Mouse (Mus musculus) B cell, adult 2 months (primary cell): ENCODE data around the gene 6030468B19Rik.
A peak's percentile ranks its signal among the peaks of the same experiment; 100 is the strongest.
"Not testable (repeated sequence)": the region's sequence is repeated elsewhere in the genome, so short reads cannot be mapped to it uniquely, and the experiment has no call there.

Experiments used
- DNase-seq, 2 experiments: peaks; one replicate each; pipeline ENCODE4 v3.0.0; 2022

The 6030468B19Rik gene

DNA sequence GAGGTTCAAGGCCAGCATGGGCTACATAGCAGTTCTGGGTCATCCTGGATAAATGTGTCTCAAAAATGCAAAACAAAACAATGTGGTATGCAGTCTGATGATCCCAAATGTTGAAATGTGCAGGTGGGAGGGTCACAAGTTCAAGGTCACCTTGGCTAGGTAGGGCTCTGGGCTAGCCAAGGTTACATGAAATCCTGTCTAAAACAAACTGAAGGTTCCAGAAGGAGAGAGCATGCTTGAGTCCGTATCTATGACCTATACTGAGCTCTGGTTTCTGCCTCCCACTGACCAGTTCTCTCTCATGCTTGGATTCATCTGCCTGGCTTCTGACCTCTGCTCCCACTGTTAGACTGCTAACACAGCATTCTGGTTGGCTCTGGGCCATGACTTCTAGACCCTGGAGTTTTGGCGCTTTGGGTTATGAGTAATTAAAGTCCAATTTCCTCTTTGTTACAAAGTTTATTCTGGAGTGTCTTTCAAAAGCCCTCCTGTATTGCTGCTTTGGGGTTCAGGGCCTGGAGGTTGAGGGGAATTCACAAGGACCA is 32.3 kb downstream of the 6030468B19Rik start:
- DNase-seq, result no peak

DNA sequence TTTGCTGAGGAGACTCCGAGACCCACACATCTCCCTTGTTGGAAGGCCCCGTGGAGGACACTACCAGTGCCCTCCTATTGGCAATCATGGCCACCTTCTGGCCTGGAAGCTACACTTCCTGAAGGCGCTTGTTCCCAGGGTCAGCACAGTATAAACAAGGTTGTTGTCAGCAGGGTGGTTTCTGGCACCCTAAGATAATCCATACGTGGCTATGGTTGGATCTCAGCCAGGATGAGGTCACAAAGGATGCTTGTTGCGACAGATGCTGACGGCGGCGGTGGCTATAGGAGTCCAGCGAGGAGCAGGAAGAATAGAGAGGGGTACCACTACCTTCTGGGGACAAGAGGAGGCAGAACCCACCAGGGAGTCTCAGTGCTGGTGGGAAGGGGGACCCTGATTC is 32.9 kb downstream of the 6030468B19Rik start:
- DNase-seq, result no peak

DNA sequence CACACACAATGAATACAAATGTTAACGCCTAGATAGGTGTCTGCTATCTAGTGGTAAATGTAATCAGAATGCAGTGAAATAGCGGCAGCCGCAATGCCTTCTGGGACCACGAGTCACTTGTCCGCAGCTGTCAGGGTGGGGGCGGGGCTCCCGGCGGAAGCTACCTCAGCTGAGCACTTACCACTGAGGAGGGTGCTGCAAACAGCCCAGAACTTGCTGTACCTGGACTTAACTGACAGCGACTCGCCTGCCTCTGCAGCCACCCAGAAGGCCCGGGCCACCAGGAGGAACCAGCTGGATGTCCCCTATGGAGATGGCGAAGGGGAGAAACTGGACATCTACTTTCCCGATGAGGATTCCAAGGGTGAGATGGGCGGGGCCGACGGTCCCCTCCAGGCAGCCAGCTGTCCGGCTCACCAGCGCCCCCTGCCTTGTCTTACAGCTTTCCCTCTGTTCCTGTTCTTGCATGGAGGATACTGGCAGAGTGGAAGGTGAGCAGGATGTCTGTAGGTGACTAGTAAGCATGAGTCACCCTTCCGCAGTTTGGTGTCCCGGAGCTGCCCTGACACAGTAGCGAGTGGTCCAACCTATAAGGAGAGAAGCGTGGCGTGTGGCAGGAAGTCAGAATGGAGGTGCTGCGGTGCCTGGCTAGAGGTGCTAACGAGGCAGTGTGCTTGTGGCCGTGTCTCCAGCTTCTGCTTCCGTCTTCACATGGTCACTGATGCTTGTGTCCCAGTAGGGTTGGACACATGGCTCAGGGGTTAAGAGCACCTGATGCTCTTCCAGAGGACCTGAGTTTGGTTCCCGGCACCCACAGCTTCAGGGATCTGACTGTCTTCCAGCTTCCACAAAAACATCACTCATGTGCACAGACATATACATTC is 34.9 kb downstream of the 6030468B19Rik start:
- DNase-seq, result peak; percentile 94 to 95

DNA sequence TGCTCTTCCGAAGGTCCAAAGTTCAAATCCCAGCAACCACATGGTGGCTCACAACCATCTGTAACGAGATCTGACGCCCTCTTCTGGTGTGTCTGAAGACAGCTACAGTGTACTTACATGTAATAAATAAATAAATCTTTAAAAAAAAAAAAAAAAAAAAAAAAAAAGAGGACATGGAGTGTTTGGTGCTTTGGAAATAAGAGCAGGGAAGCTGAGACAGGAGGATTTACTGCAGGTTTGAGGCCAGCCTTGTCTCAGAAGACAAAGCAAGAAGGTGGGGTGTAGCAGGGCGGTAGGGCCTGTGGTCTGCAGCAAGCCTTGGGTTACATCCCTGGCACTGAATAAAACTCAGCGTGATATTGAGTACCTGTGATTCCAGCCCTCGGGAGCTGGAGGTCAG is 36.0 kb downstream of the 6030468B19Rik start:
- DNase-seq, result not testable (repeated sequence)

- DNase-seq, result no peak
Measured at GRCm38 (mm10) chr11:117834086-117834485, 36.6 kb downstream of the 6030468B19Rik start.

DNA sequence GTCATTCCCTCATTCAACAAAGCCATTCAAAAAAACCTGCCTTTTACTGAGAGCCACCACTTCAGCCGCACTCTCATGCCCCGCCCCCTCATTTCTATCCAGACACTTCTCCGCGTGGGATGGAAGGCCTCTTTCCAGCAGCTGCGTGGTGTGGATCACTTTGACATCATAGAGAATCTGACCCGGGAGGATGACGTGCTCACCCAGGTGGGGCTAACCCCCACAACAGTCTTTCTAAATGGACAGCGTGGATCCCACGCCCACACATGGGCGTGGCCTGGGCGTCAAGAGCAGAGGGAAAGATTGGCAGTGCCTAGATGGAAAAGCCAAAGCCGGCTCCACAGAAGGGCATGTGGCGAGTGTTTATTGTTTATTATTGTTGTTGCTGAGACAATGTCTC is 38.8 kb downstream of the 6030468B19Rik start:
- no peak for DNase-seq

GRCm38 (mm10) chr11:117838572-117838971 is 41.1 kb downstream of the 6030468B19Rik start:
- no peak for DNase-seq

DNA sequence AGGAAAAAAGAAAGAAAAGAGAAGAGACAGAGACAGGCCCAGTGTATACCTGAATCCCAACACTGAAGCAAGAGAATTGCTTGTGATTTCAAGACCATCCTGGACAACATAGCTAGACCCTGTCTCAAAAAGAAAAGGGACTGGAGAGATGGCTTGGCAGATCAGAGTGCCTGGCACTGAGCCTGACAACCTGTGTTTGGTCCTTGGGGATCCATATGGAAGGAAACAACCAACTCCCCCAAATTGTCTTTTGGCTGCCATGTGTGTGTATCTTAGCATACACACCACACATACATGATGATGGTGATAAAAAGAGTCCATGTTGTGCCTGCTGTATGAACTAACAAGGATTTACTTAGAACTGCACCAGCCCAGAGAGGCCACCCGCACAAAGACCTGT is 41.6 kb downstream of the 6030468B19Rik start:
- DNase-seq, result no peak

- DNase-seq, result no peak
Measured at GRCm38 (mm10) chr11:117840910-117841309, 43.5 kb downstream of the 6030468B19Rik start.

DNA sequence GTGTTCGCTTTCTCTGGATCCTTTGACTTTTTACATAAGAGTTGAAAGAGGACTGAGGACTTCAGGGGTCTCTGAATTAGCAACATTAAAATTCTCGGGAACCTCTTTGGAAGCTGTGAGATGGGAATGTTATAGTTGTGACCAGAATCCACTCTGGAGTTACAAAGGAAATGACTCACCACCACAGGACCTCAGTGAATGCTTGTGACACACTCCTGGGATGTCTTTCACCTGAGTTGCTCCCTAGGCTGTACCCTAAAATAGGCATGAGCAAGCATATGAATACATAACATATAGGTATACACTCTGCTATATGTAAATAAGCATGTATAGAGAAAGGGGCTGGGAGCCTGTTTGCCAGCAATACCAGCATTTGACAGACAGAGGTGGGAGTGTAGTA is 46.0 kb downstream of the 6030468B19Rik start:
- no peak for DNase-seq

DNA sequence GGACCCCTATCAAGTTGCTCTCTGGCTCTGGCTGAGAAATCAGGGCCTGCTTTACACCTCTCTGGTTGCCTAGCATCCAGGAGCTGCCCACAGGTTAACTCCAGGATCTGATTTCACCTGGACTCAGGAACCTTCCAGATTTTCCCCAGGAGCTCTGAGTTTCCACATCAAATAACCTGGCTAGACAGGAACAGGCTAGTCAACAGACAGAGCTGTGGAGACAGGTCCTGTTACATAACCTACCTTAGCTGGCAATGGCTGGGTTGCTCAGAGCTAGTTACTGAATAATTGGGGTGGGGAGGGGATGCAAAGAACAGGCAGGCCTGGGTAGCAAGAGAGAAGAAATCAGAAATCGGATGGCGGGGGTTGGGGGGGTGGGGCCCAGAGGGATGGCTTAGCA is 47.5 kb downstream of the 6030468B19Rik start:
- no peak for DNase-seq

DNA sequence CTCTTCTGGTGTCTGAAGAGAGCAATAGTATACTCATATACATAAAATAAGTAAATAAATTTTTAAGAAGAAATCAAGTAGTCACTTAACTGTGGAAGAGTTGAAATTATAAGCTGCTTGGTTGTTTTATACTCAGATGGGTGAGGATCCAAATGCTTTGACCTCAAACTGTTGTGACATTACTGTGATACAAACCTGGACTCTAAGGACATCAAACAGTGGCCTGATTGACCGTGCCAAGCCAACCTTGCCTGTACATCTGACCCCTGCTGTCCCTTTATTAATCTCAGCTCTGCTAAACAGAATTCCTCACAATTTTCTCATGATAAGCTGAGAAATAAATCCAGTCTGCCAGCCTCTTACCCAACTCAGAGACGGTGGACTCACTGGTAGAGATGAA is 48.2 kb downstream of the 6030468B19Rik start:
- no peak for DNase-seq

GRCm38 (mm10) chr11:117846640-117847039 is 49.2 kb downstream of the 6030468B19Rik start:
- peak in 1 of 2 experiments; percentile 40 for DNase-seq

DNA sequence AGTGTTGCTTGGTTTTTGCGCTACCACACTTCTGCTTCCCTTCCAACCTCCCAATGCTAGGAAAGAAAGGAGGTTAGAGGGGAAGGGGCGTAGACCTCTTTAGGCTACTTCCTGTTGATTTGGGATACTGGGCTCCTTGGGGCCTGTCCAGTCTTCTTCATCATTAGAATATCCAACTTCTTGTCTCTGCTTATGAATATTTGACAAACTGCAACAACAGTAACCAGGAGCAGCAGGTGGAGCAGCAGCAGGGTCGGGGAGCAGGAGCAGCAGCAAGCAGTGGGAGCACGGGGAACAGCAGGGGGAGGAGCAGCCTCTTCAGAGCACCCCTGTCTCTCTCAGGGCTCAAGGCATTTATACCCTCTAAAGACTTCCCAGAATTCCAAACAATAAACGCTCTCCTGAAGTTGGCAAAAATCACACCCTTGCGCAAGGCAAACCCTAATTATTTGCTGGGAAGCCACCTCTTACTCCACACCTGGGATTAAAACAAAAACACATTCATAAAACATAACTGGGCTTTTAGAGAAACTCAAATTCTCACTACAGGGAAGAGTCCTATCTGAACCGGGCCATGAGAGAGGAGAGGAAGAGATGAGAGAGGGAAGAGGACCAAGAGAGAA is 50.2 kb downstream of the 6030468B19Rik start:
- DNase-seq, result no peak

DNA sequence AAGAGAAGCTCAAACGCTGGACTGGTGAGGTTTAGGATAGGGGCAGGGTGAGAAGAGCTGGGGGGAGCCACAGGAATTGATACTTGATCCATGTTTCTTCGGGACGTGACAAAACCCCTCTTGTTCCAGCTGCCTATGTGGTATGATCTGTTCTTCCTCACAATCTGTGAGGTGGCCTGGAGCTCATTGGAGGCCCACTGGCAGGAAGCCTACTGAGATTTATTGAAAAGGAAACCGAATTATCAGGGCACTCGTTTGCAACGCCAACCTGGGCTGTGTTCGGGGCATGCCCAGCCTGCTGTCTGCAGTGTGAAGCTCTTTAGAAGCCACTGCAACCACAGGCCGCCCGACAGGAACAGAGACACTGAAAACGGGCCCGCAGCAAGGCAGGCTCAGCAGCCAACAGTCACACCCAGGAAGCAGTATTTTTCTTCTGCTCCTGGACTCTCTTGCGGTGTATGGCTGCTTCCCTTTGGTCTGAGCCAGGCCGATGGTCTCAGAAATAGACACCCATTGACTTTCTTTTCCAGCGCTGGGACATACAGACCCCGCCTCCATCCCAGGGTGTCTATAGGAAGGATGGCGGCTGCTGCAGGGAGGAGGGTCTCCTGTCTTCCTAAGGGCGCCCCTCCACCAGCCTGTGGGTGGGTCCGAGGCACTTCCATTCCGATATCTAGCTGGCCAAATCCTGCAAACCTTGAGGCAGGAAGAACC is 51.0 kb downstream of the 6030468B19Rik start:
- DNase-seq, result peak in 1 of 2 experiments; percentile 52

GRCm38 (mm10) chr11:117848985-117849671 is 51.7 kb downstream of the 6030468B19Rik start, which contains the start of gene Birc5:
Birc5 (plus strand) TSS chr11:117849251.
- peak; percentile 99 for DNase-seq

GRCm38 (mm10) chr11:117852875-117853274 is 55.4 kb downstream of the 6030468B19Rik start:
- no peak for DNase-seq

DNA sequence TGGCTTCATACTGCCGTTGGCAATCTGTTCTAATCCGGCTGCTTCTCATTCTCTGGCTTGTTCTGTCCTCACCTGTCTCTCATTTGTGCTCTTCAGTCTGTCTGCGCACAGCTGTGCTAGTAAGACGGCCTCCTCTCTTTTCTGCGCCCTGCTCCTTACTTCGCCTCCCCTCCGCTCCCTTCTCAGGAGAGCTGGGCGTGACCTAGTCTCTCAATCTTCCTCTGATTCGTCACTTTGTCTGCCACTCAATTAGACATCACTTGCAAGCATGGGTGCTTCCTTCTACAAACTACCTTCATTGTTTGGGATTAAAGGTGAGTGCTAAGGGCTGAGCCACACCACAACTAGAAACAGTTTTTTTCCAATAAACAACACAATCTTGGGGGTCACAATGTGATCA is 56.8 kb downstream of the 6030468B19Rik start:
- DNase-seq, result no peak

- no peak for DNase-seq
Measured at GRCm38 (mm10) chr11:117855360-117855759, 57.9 kb downstream of the 6030468B19Rik start.

DNA sequence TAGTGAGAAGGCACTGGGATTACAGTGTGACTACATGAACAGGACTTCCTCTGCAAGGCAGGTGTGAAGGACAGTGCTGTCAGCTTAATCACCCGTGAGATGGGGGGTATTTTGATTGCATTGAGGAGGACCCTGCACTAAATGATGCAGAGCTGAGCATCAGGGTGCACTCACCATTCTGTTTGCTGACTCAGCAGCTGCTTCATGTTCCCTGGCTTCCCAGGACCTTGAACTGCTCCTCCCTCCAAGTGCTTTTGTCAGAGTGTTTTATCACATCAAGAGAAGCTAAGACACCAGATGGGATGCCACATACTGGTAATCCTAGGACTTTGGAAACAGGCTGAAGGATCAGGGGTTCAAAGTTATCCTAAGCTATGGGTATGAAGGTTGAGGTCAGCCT is 58.5 kb downstream of the 6030468B19Rik start:
- no peak for DNase-seq
